Mouse (Mus musculus): ENCODE results near the gene Tmem45a2. TPM values are rescaled to one million over a fixed set of nuclear protein-coding genes. Genes with fewer than 3 reads are reported as not detected.
"Not testable (repeated sequence)": the region's sequence is repeated elsewhere in the genome, so short reads cannot be mapped to it uniquely, and the experiment has no call there.

The Tmem45a2 gene
- polyA plus RNA-seq, 1 experiment from 2014 or later, result not detected

DNA sequence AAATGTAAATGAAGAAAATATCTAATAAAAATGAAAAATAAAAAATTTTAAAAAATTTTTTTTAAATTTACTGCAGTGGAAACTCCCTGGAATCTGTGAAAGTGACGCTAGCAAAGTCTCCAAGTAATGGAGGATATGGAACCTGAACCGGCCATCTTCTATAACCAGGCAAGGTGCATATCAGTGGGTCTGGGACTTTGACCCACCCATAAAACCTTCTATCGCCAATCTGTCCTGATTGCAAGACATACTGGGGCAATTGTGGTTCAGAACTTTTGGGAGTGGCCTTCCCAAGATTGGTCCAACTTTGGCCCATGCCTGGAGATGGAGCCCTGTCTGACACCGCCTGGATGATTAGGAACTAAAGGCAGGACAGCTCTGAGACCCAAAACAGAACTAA lies 14.2 kb downstream of the Tmem45a2 start:
- Histone ChIP-seq H3K36me3 (replicated peaks) (no peaks in the 10 kb centered on the region), H3K9ac (no peak overlapping the region), H3K9me3 (no peaks in the 10 kb centered on the region), H3K27ac (no peak overlapping the region), H3K4me1 (no peaks in the 10 kb centered on the region), H3K4me3 (replicated peaks) (no peak overlapping the region), H3K4me2 (no peak overlapping the region), H3K27me3 (no peaks in the 10 kb centered on the region)
- no peak for ATAC-seq (ENCODE audit: low FRiP score)
- WGBS, result 92% methylated on average over 4 of the region's 4 CpGs

DNA sequence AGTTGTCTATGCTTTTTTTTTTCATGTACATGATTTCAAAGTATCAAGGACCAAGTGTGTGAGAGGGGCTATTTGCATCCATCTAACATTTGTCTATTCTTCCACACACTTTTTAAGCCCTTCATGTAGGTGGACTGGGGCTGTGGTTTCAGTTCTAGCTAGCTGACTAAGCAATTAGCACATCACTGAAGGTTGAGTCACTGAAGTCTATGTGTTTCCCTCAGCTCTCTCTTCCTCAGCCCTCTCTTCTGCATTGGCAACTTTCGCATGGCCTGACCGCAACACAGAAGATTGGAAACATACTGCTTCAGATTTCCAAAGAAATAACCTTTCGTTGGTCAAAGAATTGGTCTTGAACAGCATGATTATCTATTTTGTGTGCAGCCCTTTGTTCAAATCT lies 21.2 kb downstream of the Tmem45a2 start:
- Histone ChIP-seq H3K9ac (no peak overlapping the region), H3K4me1 (no peaks in the 10 kb centered on the region), H3K27ac (no peak overlapping the region), H3K4me3 (replicated peaks) (no peak overlapping the region), H3K9me3 (no peaks in the 10 kb centered on the region), H3K4me2 (no peak overlapping the region), H3K36me3 (replicated peaks) (no peaks in the 10 kb centered on the region), H3K27me3 (no peaks in the 10 kb centered on the region)
- ATAC-seq (ENCODE audit: low FRiP score), result no peak
- WGBS, result 92% methylated on average over 3 of the region's 3 CpGs

DNA sequence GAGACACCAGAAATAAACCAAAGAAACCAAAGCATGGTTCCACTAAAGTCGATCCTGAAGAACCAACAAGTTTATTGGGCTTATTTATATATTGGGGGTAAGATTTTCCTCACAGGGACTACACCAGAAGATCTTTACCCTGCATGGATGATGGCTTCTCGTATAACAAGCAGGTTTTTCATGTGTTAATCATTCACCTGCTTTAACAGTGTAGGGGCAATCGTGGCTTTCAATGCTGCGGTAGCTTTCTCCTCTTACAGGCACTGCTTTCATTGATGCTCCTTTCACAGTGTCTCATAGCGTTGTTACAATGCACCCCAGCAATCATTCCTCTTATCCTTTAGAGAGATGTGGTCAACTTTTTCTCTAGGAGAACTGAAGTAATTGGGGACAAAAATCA lies 32.6 kb downstream of the Tmem45a2 start:
- WGBS, result 67% methylated on average over 5 of the region's 5 CpGs

DNA sequence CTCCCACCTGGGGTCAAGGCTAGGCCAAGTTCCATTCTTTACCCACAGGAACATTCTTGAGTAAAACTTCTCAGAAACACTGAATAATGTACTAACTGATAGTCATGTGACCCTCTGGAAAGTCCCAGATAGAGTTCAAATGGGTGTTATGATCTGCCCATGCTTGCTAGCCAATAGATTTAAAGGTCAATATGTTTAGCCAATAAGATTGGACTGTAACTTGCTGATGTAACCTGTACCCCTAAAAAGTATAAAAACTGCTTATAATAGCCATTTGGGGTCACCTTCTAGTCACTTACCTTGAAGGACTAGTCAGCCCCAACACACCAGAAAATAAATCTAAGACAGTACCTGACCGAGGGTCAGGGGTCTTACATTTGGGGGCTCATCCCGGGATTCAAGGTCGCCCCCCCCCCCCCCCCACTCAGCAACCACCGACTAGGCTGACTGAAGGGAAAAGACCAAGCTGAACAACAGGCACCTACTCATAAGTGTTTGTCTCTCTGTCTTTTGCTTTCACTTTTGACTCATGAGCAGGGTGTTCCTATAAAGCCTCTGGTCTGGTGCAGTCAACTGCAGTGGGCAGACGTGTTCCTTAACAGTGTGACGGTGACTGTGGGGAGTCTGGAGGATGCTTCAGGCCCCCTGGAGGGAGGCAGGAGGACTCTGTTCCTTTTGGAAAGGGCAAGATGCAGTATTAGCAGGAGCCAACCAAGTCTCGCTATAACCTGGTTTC lies 40.9 kb downstream of the Tmem45a2 start:
- no peaks in the 10 kb centered on the region for H3K27me3 ChIP-seq
- no peaks in the 10 kb centered on the region for H3K36me3 ChIP-seq (replicated peaks)
- H3K9me3 ChIP-seq, result no peaks in the 10 kb centered on the region
- 87% methylated on average over 6 of the region's 7 CpGs for WGBS
- no peak overlapping the region for H3K4me2 ChIP-seq
- ATAC-seq (ENCODE audit: low FRiP score), result no peak
- H3K27ac ChIP-seq, result no peak overlapping the region
- no peak overlapping the region for H3K9ac ChIP-seq
- no peaks in the 10 kb centered on the region for H3K4me1 ChIP-seq
- H3K4me3 ChIP-seq (replicated peaks), result no peak overlapping the region

More for the DNA sequence above, 32.6 kb downstream of the Tmem45a2 start:
- no peak for ATAC-seq (ENCODE audit: low FRiP score)
- Histone ChIP-seq H3K9ac (no peak overlapping the region), H3K4me2 (no peak overlapping the region), H3K27ac (no peak overlapping the region), H3K4me1 (no peaks in the 10 kb centered on the region), H3K36me3 (replicated peaks) (no peaks in the 10 kb centered on the region), H3K4me3 (replicated peaks) (no peak overlapping the region), H3K9me3 (no peaks in the 10 kb centered on the region), H3K27me3 (no peaks in the 10 kb centered on the region)

GRCm38 (mm10) chr16:56998283-56998682 lies 72.9 kb downstream of the Tmem45a2 start:
- not testable (repeated sequence) for ATAC-seq (ENCODE audit: low FRiP score); H3K4me3 ChIP-seq (replicated peaks); H3K27ac ChIP-seq; H3K27me3 ChIP-seq; H3K4me2 ChIP-seq; H3K9me3 ChIP-seq; H3K36me3 ChIP-seq (replicated peaks); H3K4me1 ChIP-seq; H3K9ac ChIP-seq
- 89% methylated on average over 9 of the region's 9 CpGs for WGBS

Other genes with a start within 250 kb of the Tmem45a2 start
- 5.6 and 5.9 TPM in 2 replicates for gene Tmem45a, start 185.2 kb downstream of the Tmem45a2 start, polyA plus RNA-seq (2016; fragmentation: Nextera tagmentation; extraction: Ambion mirVana)
- gene Lnp1, start 143.3 kb downstream of the Tmem45a2 start, polyA plus RNA-seq (2016; fragmentation: Nextera tagmentation; extraction: Ambion mirVana), result not detected in 2 replicates
- 62.6 and 62.7 TPM in 2 replicates for gene Tomm70a, start 50.3 kb upstream of the Tmem45a2 start, polyA plus RNA-seq (2016; fragmentation: Nextera tagmentation; extraction: Ambion mirVana)
- 46.0 and 48.2 TPM in 2 replicates for gene Nit2, start 96.0 kb upstream of the Tmem45a2 start, polyA plus RNA-seq (2016; fragmentation: Nextera tagmentation; extraction: Ambion mirVana)
- gene Tbc1d23, start 160.1 kb upstream of the Tmem45a2 start, polyA plus RNA-seq (2016; fragmentation: Nextera tagmentation; extraction: Ambion mirVana), result 29.9 and 34.4 TPM in 2 replicates
- 0.15 and 0.26 TPM in 2 replicates for gene Tmem30c, start 221.5 kb upstream of the Tmem45a2 start, polyA plus RNA-seq (2016; fragmentation: Nextera tagmentation; extraction: Ambion mirVana)